Mouse (Mus musculus) megakaryocyte progenitor cell, adult 5-6 weeks (primary cell): ENCODE results near the gene Siglece. TPM values are rescaled to one million over a fixed set of nuclear protein-coding genes. Genes with fewer than 3 reads are reported as not detected.

Source experiments
- ATAC-seq: replicated peaks from 2 replicates; pipeline ENCODE4 v1.8.0; 2016; ENCODE audit warnings: mild to moderate bottlenecking, moderate TSS enrichment, inconsistent platforms; ENCODE audit not compliant: poor library complexity
- total RNA-seq, 2 experiments: library from RNA; stranded (forward) in 1 of 2; stranded (reverse) in 1 of 2; fragments of 157-497, 149-512 nt in 1 of 2; fragments of 200-1000 nt in 1 of 2; gene quantifications; 2 replicates each; pipeline versions ENCODE4 v1.2.3 to v1.2.4; 2015 to 2017

Siglece gene
- total RNA-seq, 2 experiments from 2014 or later, result 7.2 to 8.9 TPM

GRCm38 (mm10) chr7:43633940-43634339, 26.0 kb downstream of the Siglece start:
- ATAC-seq, result no peak

- ATAC-seq, result no peak
Measured at GRCm38 (mm10) chr7:43625794-43626422, 34.1 kb downstream of the Siglece start.

DNA sequence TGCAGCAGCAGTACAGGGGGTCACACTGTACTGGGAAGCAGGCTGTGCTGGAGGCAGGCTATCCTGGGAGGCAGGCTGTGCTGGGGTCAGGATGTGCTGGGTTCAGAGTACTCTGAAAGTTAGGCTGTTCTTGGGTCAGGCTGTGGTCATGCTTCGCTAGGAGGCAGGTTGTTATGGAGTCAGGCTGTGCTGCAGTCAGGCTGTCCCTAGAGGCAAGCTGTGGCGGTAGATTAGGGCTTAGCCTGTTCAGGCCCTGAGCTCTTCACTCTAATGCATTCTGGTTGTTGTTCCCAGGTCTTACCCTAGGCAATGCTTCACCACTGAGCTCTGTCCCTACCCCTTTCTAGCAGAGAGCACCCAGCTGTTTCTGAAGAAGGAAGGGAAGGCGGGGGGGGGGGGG, 34.9 kb downstream of the Siglece start:
- ATAC-seq, result no peak

- no peak for ATAC-seq
Measured at GRCm38 (mm10) chr7:43623819-43624218, 36.1 kb downstream of the Siglece start.

DNA sequence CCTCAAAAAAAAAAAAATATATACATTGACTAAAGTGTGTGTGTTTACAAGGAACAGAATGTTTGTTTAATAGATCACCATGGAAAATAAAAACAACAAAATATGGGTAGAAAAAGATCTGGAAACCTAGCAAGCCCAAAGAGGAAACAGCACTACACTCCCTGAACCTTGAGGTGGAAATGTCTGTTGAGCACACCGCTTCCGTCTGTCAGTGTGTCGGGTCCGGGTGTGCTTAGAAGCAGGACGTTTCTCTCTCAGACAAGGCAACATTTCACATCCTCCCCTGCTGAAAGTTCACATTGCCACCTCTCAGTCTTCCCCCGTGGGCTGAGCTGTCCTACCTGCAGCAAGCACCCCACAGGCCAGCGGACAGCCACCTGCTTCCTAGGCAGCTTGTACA, 37.0 kb downstream of the Siglece start:
- ATAC-seq, result peak; percentile 68

DNA sequence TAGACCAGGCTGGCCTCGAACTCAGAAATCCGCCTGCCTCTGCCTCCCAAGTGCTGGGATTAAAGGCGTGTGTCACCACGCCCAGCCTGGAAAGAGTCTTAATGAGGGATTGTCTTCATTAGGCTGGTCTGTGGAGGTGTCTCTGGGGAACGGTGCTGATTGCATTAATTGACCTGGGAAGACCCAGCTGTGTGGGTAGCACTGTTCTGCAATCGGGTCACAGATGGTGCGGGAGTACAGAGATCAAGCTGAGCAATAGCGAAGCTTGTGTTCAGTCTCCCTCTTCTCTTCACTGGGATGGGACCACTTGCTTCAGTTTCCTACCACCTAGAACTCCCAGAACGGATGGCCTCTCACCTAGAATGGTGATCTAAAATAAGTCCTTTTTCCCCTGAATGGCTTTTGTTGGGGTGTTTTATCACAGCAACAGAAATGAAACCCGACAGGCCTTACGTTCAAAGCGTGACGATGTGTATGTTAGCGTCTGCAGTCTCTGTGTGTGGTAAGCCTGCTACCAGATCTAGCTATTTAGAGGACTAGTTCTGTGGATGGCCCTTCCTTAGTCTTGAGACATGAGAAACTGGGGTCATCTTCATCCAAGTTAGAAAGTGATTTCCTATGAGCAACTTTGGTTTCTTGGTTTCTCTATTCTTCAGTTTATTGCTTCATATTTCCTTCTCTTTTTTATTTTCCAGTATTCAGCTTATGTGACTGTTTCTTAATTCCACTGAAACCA, 46.0 kb downstream of the Siglece start:
- peak; percentile 94 for ATAC-seq

DNA sequence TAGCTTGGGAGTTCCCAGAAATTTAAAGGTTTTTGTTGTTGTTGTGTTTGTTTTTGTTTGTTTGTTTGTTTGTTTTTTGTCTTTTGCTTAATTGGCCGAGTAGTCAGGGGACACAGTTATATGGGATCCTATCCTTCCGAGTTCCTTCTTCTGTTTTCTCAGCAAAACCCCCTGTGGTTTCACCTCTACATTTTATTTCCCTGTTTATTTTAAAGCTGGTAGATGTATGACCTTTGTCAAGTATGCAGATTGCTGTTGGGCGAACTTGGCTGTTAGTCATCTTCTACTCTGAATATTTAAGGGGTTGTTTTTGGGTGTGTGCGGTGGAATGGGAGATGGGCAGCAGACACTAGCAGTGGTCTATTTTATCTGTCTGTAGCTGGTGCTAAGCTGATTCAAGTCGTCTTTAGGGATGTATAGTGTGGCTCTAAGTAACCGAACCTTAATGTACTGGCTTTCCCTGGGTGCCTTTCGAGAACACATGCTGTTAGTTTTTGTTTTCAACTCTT, 51.6 kb downstream of the Siglece start:
- no peak for ATAC-seq

DNA sequence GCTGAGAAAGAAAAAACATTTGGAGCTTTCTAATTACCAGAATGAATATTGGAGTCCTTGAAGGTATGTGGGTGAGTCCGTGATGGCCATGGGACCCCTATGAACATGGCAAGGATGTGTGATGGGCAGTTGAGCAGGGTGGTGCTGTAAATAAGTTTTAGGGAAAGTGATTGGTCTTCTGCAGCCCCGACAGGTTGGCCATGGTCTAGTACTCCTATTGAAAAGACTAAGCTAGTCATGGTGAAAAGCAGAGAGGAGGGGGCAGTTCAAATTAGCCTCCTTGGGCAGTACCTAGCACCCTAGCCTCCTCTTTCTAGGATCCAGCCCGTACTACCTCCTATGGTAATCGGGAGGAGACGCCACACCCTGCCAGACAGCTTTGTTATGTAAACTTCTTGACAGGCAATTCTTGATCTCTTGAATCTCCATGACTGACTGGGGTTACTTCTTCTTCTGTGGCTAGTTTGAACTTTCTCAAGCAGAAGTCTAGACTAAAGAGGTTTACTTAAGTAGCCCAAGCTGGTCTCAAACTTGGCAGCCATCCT, 52.1 kb downstream of the Siglece start:
- peak; percentile 79 for ATAC-seq

- ATAC-seq, result peak; percentile 78
Measured at GRCm38 (mm10) chr7:43606896-43607742, 52.8 kb downstream of the Siglece start, which contains the start of gene Zfp819. Gene Zfp819, plus strand, starts transcription at chr7:43607169.

- ATAC-seq, result no peak
Measured at GRCm38 (mm10) chr7:43601884-43602283, 58.1 kb downstream of the Siglece start.

Other genes starting within 250 kb of the Siglece start
- gene Lim2, start 232.5 kb downstream of the Siglece start, total RNA-seq (2015), result 0.42 TPM in 1 of 2 replicates, not detected in the other
- gene Lim2, start 232.5 kb downstream of the Siglece start, total RNA-seq (2017), result not detected in 2 replicates
- gene Nkg7, start 223.1 kb downstream of the Siglece start, total RNA-seq (2015), result 1,033 and 1,153 TPM in 2 replicates
- gene Nkg7, start 223.1 kb downstream of the Siglece start, total RNA-seq (2017), result 382 and 449 TPM in 2 replicates
- 0.49 and 0.66 TPM in 2 replicates for gene Cldnd2, start 219.4 kb downstream of the Siglece start, total RNA-seq (2015)
- not detected in 2 replicates for gene Cldnd2, start 219.4 kb downstream of the Siglece start, total RNA-seq (2017)
- 450 and 456 TPM in 2 replicates for gene Etfb, start 216.1 kb downstream of the Siglece start, total RNA-seq (2015)
- gene Etfb, start 216.1 kb downstream of the Siglece start, total RNA-seq (2017), result 759 and 825 TPM in 2 replicates
- not detected in 2 replicates for gene Gm45233, start 216.0 kb downstream of the Siglece start, total RNA-seq (2015)
- 1.8 and 2.3 TPM in 2 replicates for gene Gm45233, start 216.0 kb downstream of the Siglece start, total RNA-seq (2017)
- 6.4 and 6.5 TPM in 2 replicates for gene Vsig10l, start 197.0 kb downstream of the Siglece start, total RNA-seq (2015)
- 4.6 and 6.1 TPM in 2 replicates for gene Vsig10l, start 197.0 kb downstream of the Siglece start, total RNA-seq (2017)
- gene Iglon5, start 170.1 kb downstream of the Siglece start, total RNA-seq (2015), result not detected in 2 replicates
- gene Iglon5, start 170.1 kb downstream of the Siglece start, total RNA-seq (2017), result not detected in 2 replicates
- not detected in 2 replicates for gene 4931406B18Rik, start 154.2 kb downstream of the Siglece start, total RNA-seq (2015)
- gene 4931406B18Rik, start 154.2 kb downstream of the Siglece start, total RNA-seq (2017), result not detected in 2 replicates
- gene Cd33, start 115.7 kb downstream of the Siglece start, total RNA-seq (2015), result 6.5 and 9.1 TPM in 2 replicates
- 4.2 and 4.9 TPM in 2 replicates for gene Cd33, start 115.7 kb downstream of the Siglece start, total RNA-seq (2017)
- 0.54 and 1.1 TPM in 2 replicates for gene Zfp658, start 97.9 kb downstream of the Siglece start, total RNA-seq (2015)
- 1.0 and 2.1 TPM in 2 replicates for gene Zfp658, start 97.9 kb downstream of the Siglece start, total RNA-seq (2017)
- gene Zfp719, start 80.6 kb downstream of the Siglece start, total RNA-seq (2015), result 11.6 and 12.4 TPM in 2 replicates
- gene Zfp719, start 80.6 kb downstream of the Siglece start, total RNA-seq (2017), result 6.8 and 7.3 TPM in 2 replicates
- gene Zfp819, start 53.0 kb downstream of the Siglece start, total RNA-seq (2015), result 0.96 and 1.8 TPM in 2 replicates
- gene Zfp819, start 53.0 kb downstream of the Siglece start, total RNA-seq (2017), result 0.91 and 2.2 TPM in 2 replicates
- gene Ceacam18, start 25.5 kb downstream of the Siglece start, total RNA-seq (2015), result not detected in 2 replicates
- gene Ceacam18, start 25.5 kb downstream of the Siglece start, total RNA-seq (2017), result not detected in 2 replicates
- gene Ctu1, start 11.9 kb upstream of the Siglece start, total RNA-seq (2015), result 7.1 and 7.5 TPM in 2 replicates
- 5.4 and 6.1 TPM in 2 replicates for gene Ctu1, start 11.9 kb upstream of the Siglece start, total RNA-seq (2017)
- gene Klk14, start 30.3 kb upstream of the Siglece start, total RNA-seq (2015), result not detected in 2 replicates
- not detected in 2 replicates for gene Klk14, start 30.3 kb upstream of the Siglece start, total RNA-seq (2017)
- gene Klk13, start 52.4 kb upstream of the Siglece start, total RNA-seq (2015), result not detected in 2 replicates
- not detected in 2 replicates for gene Klk13, start 52.4 kb upstream of the Siglece start, total RNA-seq (2017)
- not detected in 2 replicates for gene Klk12, start 108.7 kb upstream of the Siglece start, total RNA-seq (2015)
- not detected in 2 replicates for gene Klk12, start 108.7 kb upstream of the Siglece start, total RNA-seq (2017)
- not detected in 2 replicates for gene Klk11, start 114.4 kb upstream of the Siglece start, total RNA-seq (2015)
- not detected in 2 replicates for gene Klk11, start 114.4 kb upstream of the Siglece start, total RNA-seq (2017)
- not detected in 2 replicates for gene Klk10, start 120.9 kb upstream of the Siglece start, total RNA-seq (2015)
- not detected in 2 replicates for gene Klk10, start 120.9 kb upstream of the Siglece start, total RNA-seq (2017)
- not detected in 2 replicates for gene Klk9, start 131.7 kb upstream of the Siglece start, total RNA-seq (2015)
- gene Klk9, start 131.7 kb upstream of the Siglece start, total RNA-seq (2017), result not detected in 2 replicates
- gene Klk8, start 137.4 kb upstream of the Siglece start, total RNA-seq (2015), result 20.1 and 26.6 TPM in 2 replicates
- gene Klk8, start 137.4 kb upstream of the Siglece start, total RNA-seq (2017), result 12.5 and 13.3 TPM in 2 replicates
- not detected in 2 replicates for gene Klk7, start 151.1 kb upstream of the Siglece start, total RNA-seq (2015)
- gene Klk7, start 151.1 kb upstream of the Siglece start, total RNA-seq (2017), result not detected in 2 replicates
- not detected in 2 replicates for gene Klk6, start 164.3 kb upstream of the Siglece start, total RNA-seq (2015)
- gene Klk6, start 164.3 kb upstream of the Siglece start, total RNA-seq (2017), result not detected in 2 replicates
- not detected in 2 replicates for gene Klk5, start 181.8 kb upstream of the Siglece start, total RNA-seq (2015)
- not detected in 2 replicates for gene Klk5, start 181.8 kb upstream of the Siglece start, total RNA-seq (2017)
- gene Klk4, start 221.0 kb upstream of the Siglece start, total RNA-seq (2015), result not detected in 2 replicates
- gene Klk4, start 221.0 kb upstream of the Siglece start, total RNA-seq (2017), result not detected in 2 replicates